Mouse (Mus musculus) cerebellum, adult 2 months (tissue): ENCODE results near the gene Acap3. TPM values are rescaled to one million over a fixed set of nuclear protein-coding genes. Genes with fewer than 3 reads are reported as not detected.

ENCODE experiments used
- DNase-seq, 2 experiments: peaks; one replicate each; pipeline ENCODE4 v3.0.0; 2021
- H3K27ac ChIP-seq: fragments of 200-500 bp; 2 replicates; pipeline ENCODE4 v1.5.1; 2012; ENCODE audit warnings: low read length, control low read depth, inconsistent platforms; ENCODE audit not compliant: insufficient read depth
- H3K27me3 ChIP-seq: fragments of 200-500 bp; 2 replicates; pipeline ENCODE4 v1.6.1; 2012; ENCODE audit warnings: inconsistent platforms, mild to moderate bottlenecking, low read length, moderate library complexity; ENCODE audit not compliant: control insufficient read depth, insufficient read depth
- H3K4me1 ChIP-seq: fragments of 200-500 bp; 2 replicates; pipeline ENCODE4 v1.6.1; 2011; ENCODE audit warnings: low read length; ENCODE audit not compliant: control insufficient read depth, insufficient read depth
- H3K4me3 ChIP-seq: fragments of 200-500 bp; replicated peaks from 2 replicates; pipeline ENCODE3; 2011; ENCODE audit warnings: mild to moderate bottlenecking, low read depth, low read length, control low read depth; ENCODE audit not compliant: insufficient read depth
- CTCF ChIP-seq: fragments of 200-500 bp; IDR thresholded peaks from 2 replicates; pipeline ENCODE4 v1.5.1; 2011; ENCODE audit warnings: low read depth, mild to moderate bottlenecking, control low read depth, low read length, moderate library complexity, borderline replicate concordance; ENCODE audit not compliant: insufficient read depth
- POLR2A ChIP-seq: fragments of 200-500 bp; IDR thresholded peaks from 2 replicates; pipeline ENCODE4 v1.6.1; 2011; ENCODE audit warnings: low read length, control low read depth, borderline replicate concordance; ENCODE audit not compliant: insufficient read depth
- WGBS: fragments of 180-500 bp; shearing (Covaris S2); methylation state at CpG from one replicate; pipeline ENCODE4 v1.1.7; 2018; 5-methylcytosine and 5-hydroxymethylcytosine counted together
- polyA plus RNA-seq: library from polyadenylated mRNA; depleted of rRNA; stranded (reverse); fragments of >200 nt; gene quantifications from 2 replicates; pipeline ENCODE4 v1.2.3, GENCODE M21; 2012

The Acap3 gene
- polyA plus RNA-seq, 1 experiment: 98.5 TPM

GRCm38 (mm10) chr4:155889316-155889715, 2.3 kb upstream of the Acap3 start:
- Histone ChIP-seq H3K4me3 (no peak overlapping the region), H3K27me3 (no peaks in the 10 kb centered on the region), H3K4me1 (peaks cover 15% of the 10 kb centered on the region; the same call in 1 of the 2 replicates), H3K27ac (no peak overlapping the region)
- peak in 1 of 2 experiments; percentile 9 for DNase-seq
- TF ChIP-seq POLR2A (no peak), CTCF (no peak)
- 74% methylated on average over 5 of the region's 5 CpGs for WGBS

- TF ChIP-seq POLR2A: no peak
- no peak for TF ChIP-seq CTCF
- H3K4me1 ChIP-seq: peaks cover 20% of the 10 kb centered on the region
- 1% methylated on average over 34 of the region's 34 CpGs for WGBS
- peak overlapping the region; percentile 83 for H3K4me3 ChIP-seq
- no peaks in the 10 kb centered on the region for H3K27me3 ChIP-seq
- H3K27ac ChIP-seq: no peak overlapping the region
- no peak for DNase-seq
Observed at GRCm38 (mm10) chr4:155891011-155891471, 581 bp upstream of the Acap3 start.

- peak overlapping the region; percentile 83 for H3K4me3 ChIP-seq
- H3K27ac ChIP-seq: peak overlapping the region; percentile 99
- no peaks in the 10 kb centered on the region for H3K27me3 ChIP-seq
- peak; percentile 88 to 90 for DNase-seq
- peak; percentile 68 for TF ChIP-seq POLR2A
- no peak for TF ChIP-seq CTCF
- WGBS: under 1% methylated on average over 56 of the region's 56 CpGs
- H3K4me1 ChIP-seq: peaks cover 25% of the 10 kb centered on the region
Observed at GRCm38 (mm10) chr4:155892017-155892416, 395 bp downstream of the Acap3 start.

- Histone ChIP-seq H3K4me1 (peaks cover 25% of the 10 kb centered on the region), H3K4me3 (peak overlapping the region; percentile 83), H3K27me3 (no peaks in the 10 kb centered on the region), H3K27ac (peak overlapping the region; percentile 99)
- no peak for DNase-seq
- TF ChIP-seq POLR2A: no peak
- no peak for TF ChIP-seq CTCF
- 1% methylated on average over 37 of the region's 37 CpGs for WGBS
Observed at GRCm38 (mm10) chr4:155892438-155893211, 1.0 kb downstream of the Acap3 start.

GRCm38 (mm10) chr4:155893212-155893690, 1.6 kb downstream of the Acap3 start:
- no peaks in the 10 kb centered on the region for H3K27me3 ChIP-seq
- TF ChIP-seq POLR2A: no peak
- TF ChIP-seq CTCF: no peak
- H3K4me1 ChIP-seq: peaks cover 29% of the 10 kb centered on the region
- DNase-seq: peak in 1 of 2 experiments; percentile 18
- peak overlapping the region; percentile 45; the same call in 1 of the 2 replicates for H3K27ac ChIP-seq
- H3K4me3 ChIP-seq: peak overlapping the region; percentile 83
- WGBS: 13% methylated on average over 8 of the region's 8 CpGs

- Histone ChIP-seq H3K27me3 (no peaks in the 10 kb centered on the region), H3K4me3 (peak overlapping the region; percentile 83), H3K27ac (peak overlapping the region; percentile 94), H3K4me1 (peaks cover 33% of the 10 kb centered on the region)
- DNase-seq: peak; percentile 43 to 60
- TF ChIP-seq CTCF: no peak
- 2% methylated on average over 8 of the region's 8 CpGs for WGBS
Observed at GRCm38 (mm10) chr4:155894311-155894881, 2.8 kb downstream of the Acap3 start.

- Histone ChIP-seq H3K4me3 (peak overlapping the region; percentile 83), H3K27me3 (no peaks in the 10 kb centered on the region), H3K4me1 (peaks cover 37% of the 10 kb centered on the region), H3K27ac (peak overlapping the region; percentile 94)
- DNase-seq: peak; percentile 78 to 85
- WGBS: 3% methylated on average over 6 of the region's 6 CpGs
- TF ChIP-seq POLR2A: no peak; the same call in 1 of the 2 replicates
- no peak for TF ChIP-seq CTCF
Observed at GRCm38 (mm10) chr4:155895216-155895615, 3.6 kb downstream of the Acap3 start.
